Mouse (Mus musculus): ENCODE data around the gene Dclk1.

DNA sequence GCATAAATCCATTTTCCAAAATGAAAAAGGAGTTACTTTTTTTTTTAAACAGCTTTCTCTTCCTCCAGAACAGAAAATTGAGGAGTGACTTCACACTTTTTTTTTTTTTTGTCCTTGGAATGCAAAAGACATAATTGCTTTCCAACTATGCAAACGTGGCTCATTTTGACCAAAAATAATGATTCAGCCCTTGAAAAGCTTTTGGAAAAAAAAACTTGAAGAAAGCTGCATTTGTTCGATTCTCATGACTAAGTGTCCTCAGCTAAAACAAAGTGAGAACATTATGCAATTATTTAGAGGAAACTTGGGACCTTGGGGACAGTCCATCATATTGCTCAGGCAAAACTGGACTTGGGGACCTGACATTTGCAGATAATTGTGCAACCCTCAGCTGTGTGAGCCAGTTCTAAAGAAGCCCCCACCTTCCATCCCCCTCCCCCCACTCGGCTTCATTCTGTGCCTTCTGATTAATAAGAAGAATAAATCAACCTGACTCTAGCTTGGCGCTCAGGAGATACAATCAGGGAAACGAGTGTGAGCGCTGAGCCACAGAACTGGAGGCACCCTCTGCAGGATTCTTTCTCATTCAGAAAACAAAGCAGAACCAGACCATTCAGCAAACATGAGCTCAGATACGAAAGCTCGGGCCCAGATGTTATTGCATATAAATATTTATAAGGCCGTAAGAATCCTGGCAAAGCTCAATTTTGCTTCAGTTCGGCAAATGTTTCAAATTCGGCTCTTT is 329.6 kb downstream of the Dclk1 start:
- TF ChIP-seq POLR2A (IDR thresholded peaks at IDR 0.05; ENCODE audit: insufficient read length, low read depth) = no peak
- TF ChIP-seq POLR2AphosphoS2 (IDR thresholded peaks at IDR 0.05; ENCODE audit: insufficient read length, low read depth) = no peak

Data from myocyte (in vitro differentiated cells).